Mouse (Mus musculus): ENCODE measurements at regions not wholly inside any gene's neighbourhood (a gene's known extent, or its start where the extent isn't known, plus 50 kb on each side); places are given as distances from the start of the nearest gene placed in this dataset.

- H3K4me1 ChIP-seq (ENCODE audit: control insufficient read depth, insufficient read depth, low read length): 0 out of 2 replicates have a peak, but pooled peaks cover 3% of the 10 kb centered on the region
- H3K27me3 ChIP-seq (ENCODE audit: control insufficient read depth, insufficient read depth, low read length): no peaks in the 10 kb centered on the region
- WGBS (ENCODE audit: insufficient replicate concordance): 63% methylated on average over 5 of the region's 5 CpGs
- no peak overlapping the region for H3K9ac ChIP-seq (ENCODE audit: low read depth, low read length)
- H3K36me3 ChIP-seq (ENCODE audit: control insufficient read depth, insufficient read depth, low read length): no peaks in the 10 kb centered on the region
- no peak overlapping the region for H3K4me2 ChIP-seq
- H3K9me3 ChIP-seq (replicated peaks; ENCODE audit: control insufficient read depth, low read length): no peaks in the 10 kb centered on the region
- ATAC-seq (replicated peaks; ENCODE audit: insufficient number of reproducible peaks, low FRiP score, low TSS enrichment): no peak
- H3K27ac ChIP-seq (ENCODE audit: low read depth, low read length): no peak overlapping the region
- H3K4me3 ChIP-seq (ENCODE audit: low read depth, low read length): no peak overlapping the region
Observed at GRCm38 (mm10) chr13:94647566-94647965, 141.1 kb upstream of the Tbca start.

GRCm38 (mm10) chr13:94650951-94651350 lies 137.8 kb upstream of the Tbca start:
- H3K4me2 ChIP-seq: no peak overlapping the region
- WGBS (ENCODE audit: insufficient replicate concordance): 58% methylated on average over 7 of the region's 7 CpGs
- H3K36me3 ChIP-seq (ENCODE audit: control insufficient read depth, insufficient read depth, low read length): no peaks in the 10 kb centered on the region
- H3K4me3 ChIP-seq (ENCODE audit: low read depth, low read length): no peak overlapping the region
- no peak for ATAC-seq (replicated peaks; ENCODE audit: insufficient number of reproducible peaks, low FRiP score, low TSS enrichment)
- H3K4me1 ChIP-seq (ENCODE audit: control insufficient read depth, insufficient read depth, low read length): 0 out of 2 replicates have a peak, but pooled peaks cover 3% of the 10 kb centered on the region
- no peaks in the 10 kb centered on the region for H3K9me3 ChIP-seq (replicated peaks; ENCODE audit: control insufficient read depth, low read length)
- no peaks in the 10 kb centered on the region for H3K27me3 ChIP-seq (ENCODE audit: control insufficient read depth, insufficient read depth, low read length)
- H3K27ac ChIP-seq (ENCODE audit: low read depth, low read length): no peak overlapping the region
- H3K9ac ChIP-seq (ENCODE audit: low read depth, low read length): no peak overlapping the region

- Histone ChIP-seq H3K27ac (ENCODE audit: low read depth, low read length) (no peak overlapping the region), H3K9me3 (replicated peaks; ENCODE audit: control insufficient read depth, low read length) (no peaks in the 10 kb centered on the region), H3K27me3 (ENCODE audit: control insufficient read depth, insufficient read depth, low read length) (no peaks in the 10 kb centered on the region), H3K4me3 (ENCODE audit: low read depth, low read length) (no peak overlapping the region), H3K4me1 (ENCODE audit: control insufficient read depth, insufficient read depth, low read length) (no peaks in the 10 kb centered on the region), H3K9ac (ENCODE audit: low read depth, low read length) (no peak overlapping the region), H3K36me3 (ENCODE audit: control insufficient read depth, insufficient read depth, low read length) (no peaks in the 10 kb centered on the region), H3K4me2 (no peak overlapping the region)
- ATAC-seq (replicated peaks; ENCODE audit: insufficient number of reproducible peaks, low FRiP score, low TSS enrichment): no peak
- WGBS (ENCODE audit: insufficient replicate concordance): 78% methylated on average over 9 of the region's 9 CpGs
Observed at GRCm38 (mm10) chr13:94667604-94668003, 121.1 kb upstream of the Tbca start.

- H3K27me3 ChIP-seq (ENCODE audit: control insufficient read depth, insufficient read depth, low read length): no peaks in the 10 kb centered on the region
- WGBS (ENCODE audit: insufficient replicate concordance): 68% methylated on average over 5 of the region's 5 CpGs
- no peak for ATAC-seq (replicated peaks; ENCODE audit: insufficient number of reproducible peaks, low FRiP score, low TSS enrichment)
- H3K4me2 ChIP-seq: no peak overlapping the region
- H3K27ac ChIP-seq (ENCODE audit: low read depth, low read length): no peak overlapping the region
- H3K4me1 ChIP-seq (ENCODE audit: control insufficient read depth, insufficient read depth, low read length): no peaks in the 10 kb centered on the region
- H3K4me3 ChIP-seq (ENCODE audit: low read depth, low read length): no peak overlapping the region
- H3K9ac ChIP-seq (ENCODE audit: low read depth, low read length): no peak overlapping the region
- H3K36me3 ChIP-seq (ENCODE audit: control insufficient read depth, insufficient read depth, low read length): no peaks in the 10 kb centered on the region
- H3K9me3 ChIP-seq (replicated peaks; ENCODE audit: control insufficient read depth, low read length): no peaks in the 10 kb centered on the region
Observed at GRCm38 (mm10) chr13:94668276-94668675, 120.4 kb upstream of the Tbca start.

- Histone ChIP-seq H3K27me3 (ENCODE audit: control insufficient read depth, insufficient read depth, low read length) (no peaks in the 10 kb centered on the region), H3K27ac (ENCODE audit: low read depth, low read length) (no peak overlapping the region), H3K4me2 (no peak overlapping the region), H3K9ac (ENCODE audit: low read depth, low read length) (no peak overlapping the region), H3K4me1 (ENCODE audit: control insufficient read depth, insufficient read depth, low read length) (no peaks in the 10 kb centered on the region), H3K9me3 (replicated peaks; ENCODE audit: control insufficient read depth, low read length) (no peaks in the 10 kb centered on the region), H3K36me3 (ENCODE audit: control insufficient read depth, insufficient read depth, low read length) (no peaks in the 10 kb centered on the region), H3K4me3 (ENCODE audit: low read depth, low read length) (no peak overlapping the region)
- 70% methylated on average over 9 of the region's 9 CpGs for WGBS (ENCODE audit: insufficient replicate concordance)
- ATAC-seq (replicated peaks; ENCODE audit: insufficient number of reproducible peaks, low FRiP score, low TSS enrichment): no peak
Observed at GRCm38 (mm10) chr13:94669106-94669683, 119.5 kb upstream of the Tbca start.

- 86% methylated on average over 11 of the region's 11 CpGs for WGBS (ENCODE audit: insufficient replicate concordance)
- no peak overlapping the region for H3K4me3 ChIP-seq (ENCODE audit: low read depth, low read length)
- H3K9ac ChIP-seq (ENCODE audit: low read depth, low read length): no peak overlapping the region
- no peaks in the 10 kb centered on the region for H3K27me3 ChIP-seq (ENCODE audit: control insufficient read depth, insufficient read depth, low read length)
- H3K27ac ChIP-seq (ENCODE audit: low read depth, low read length): no peak overlapping the region
- H3K4me2 ChIP-seq: no peak overlapping the region
- no peaks in the 10 kb centered on the region for H3K9me3 ChIP-seq (replicated peaks; ENCODE audit: control insufficient read depth, low read length)
- no peaks in the 10 kb centered on the region for H3K4me1 ChIP-seq (ENCODE audit: control insufficient read depth, insufficient read depth, low read length)
- no peak for ATAC-seq (replicated peaks; ENCODE audit: insufficient number of reproducible peaks, low FRiP score, low TSS enrichment)
- H3K36me3 ChIP-seq (ENCODE audit: control insufficient read depth, insufficient read depth, low read length): no peaks in the 10 kb centered on the region
Observed at GRCm38 (mm10) chr13:94670266-94670665, 118.4 kb upstream of the Tbca start.

- no peak overlapping the region for H3K4me3 ChIP-seq (ENCODE audit: low read depth, low read length)
- no peak overlapping the region for H3K9ac ChIP-seq (ENCODE audit: low read depth, low read length)
- no peaks in the 10 kb centered on the region for H3K4me1 ChIP-seq (ENCODE audit: control insufficient read depth, insufficient read depth, low read length)
- no peaks in the 10 kb centered on the region for H3K36me3 ChIP-seq (ENCODE audit: control insufficient read depth, insufficient read depth, low read length)
- 77% methylated on average over 8 of the region's 8 CpGs for whole genome bisulfite sequencing (ENCODE audit: insufficient replicate concordance)
- no peak overlapping the region for H3K4me2 ChIP-seq
- no peak for ATAC-seq (replicated peaks; ENCODE audit: insufficient number of reproducible peaks, low FRiP score, low TSS enrichment)
- no peaks in the 10 kb centered on the region for H3K9me3 ChIP-seq (replicated peaks; ENCODE audit: control insufficient read depth, low read length)
- no peaks in the 10 kb centered on the region for H3K27me3 ChIP-seq (ENCODE audit: control insufficient read depth, insufficient read depth, low read length)
- H3K27ac ChIP-seq (ENCODE audit: low read depth, low read length): no peak overlapping the region
Observed at GRCm38 (mm10) chr13:94670961-94671360, 117.7 kb upstream of the Tbca start.

GRCm38 (mm10) chr13:94680492-94681168 lies 108.1 kb upstream of the Tbca start:
- no peak overlapping the region for H3K9ac ChIP-seq (ENCODE audit: low read depth, low read length)
- 49% methylated on average over 17 of the region's 17 CpGs for WGBS (ENCODE audit: insufficient replicate concordance)

GRCm38 (mm10) chr13:94681606-94682005 lies 107.1 kb upstream of the Tbca start:
- Histone ChIP-seq H3K27me3 (ENCODE audit: control insufficient read depth, insufficient read depth, low read length) (peaks cover 2% of the 10 kb centered on the region), H3K9ac (ENCODE audit: low read depth, low read length) (no peak overlapping the region), H3K4me1 (ENCODE audit: control insufficient read depth, insufficient read depth, low read length) (no peaks in the 10 kb centered on the region), H3K9me3 (replicated peaks; ENCODE audit: control insufficient read depth, low read length) (no peaks in the 10 kb centered on the region), H3K4me2 (no peak overlapping the region), H3K27ac (ENCODE audit: low read depth, low read length) (no peak overlapping the region), H3K4me3 (ENCODE audit: low read depth, low read length) (no peak overlapping the region), H3K36me3 (ENCODE audit: control insufficient read depth, insufficient read depth, low read length) (no peaks in the 10 kb centered on the region)
- ATAC-seq (replicated peaks; ENCODE audit: insufficient number of reproducible peaks, low FRiP score, low TSS enrichment): no peak
- 85% methylated on average over 13 of the region's 13 CpGs for WGBS (ENCODE audit: insufficient replicate concordance)

More at GRCm38 (mm10) chr13:94680492-94681168, 108.1 kb upstream of the Tbca start:
- Histone ChIP-seq H3K27ac (ENCODE audit: low read depth, low read length) (no peak overlapping the region), H3K4me2 (no peak overlapping the region), H3K36me3 (ENCODE audit: control insufficient read depth, insufficient read depth, low read length) (no peaks in the 10 kb centered on the region), H3K4me3 (ENCODE audit: low read depth, low read length) (no peak overlapping the region), H3K9me3 (replicated peaks; ENCODE audit: control insufficient read depth, low read length) (no peaks in the 10 kb centered on the region), H3K27me3 (ENCODE audit: control insufficient read depth, insufficient read depth, low read length) (peaks cover 2% of the 10 kb centered on the region), H3K4me1 (ENCODE audit: control insufficient read depth, insufficient read depth, low read length) (no peaks in the 10 kb centered on the region)
- ATAC-seq (replicated peaks; ENCODE audit: insufficient number of reproducible peaks, low FRiP score, low TSS enrichment): no peak
